Mouse (Mus musculus): ENCODE measurements around the gene Npm1. TPM values are rescaled to one million over a fixed set of nuclear protein-coding genes. Genes with fewer than 3 reads are reported as not detected.

Npm1 gene
- polyA plus RNA-seq, 1 experiment from 2014 or later = 467 TPM

DNA sequence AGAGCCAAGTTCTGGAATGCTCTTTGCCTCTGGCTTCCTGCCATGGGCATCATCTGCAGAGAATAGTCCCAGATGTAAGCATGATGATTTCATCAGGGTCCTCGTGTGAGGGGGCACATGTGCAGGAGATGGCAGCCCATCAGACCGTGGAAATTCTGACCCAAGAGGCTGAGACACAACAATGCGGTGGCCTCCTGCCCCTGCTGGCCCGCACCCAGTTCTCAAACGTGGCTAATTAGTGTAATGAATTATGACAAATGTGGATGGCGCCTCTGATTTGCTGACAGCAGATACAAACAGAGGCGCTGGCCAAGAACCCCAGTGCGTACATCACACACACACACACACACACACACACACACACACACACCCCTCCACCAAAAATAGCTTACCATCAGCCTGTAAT, 58.1 kb downstream of the Npm1 start:
- ATAC-seq (replicated peaks; ENCODE audit: extremely low read depth, insufficient read depth, low FRiP score) = peak; percentile 50
- 42% methylated on average over 8 of the region's 8 CpGs for whole genome bisulfite sequencing
- no peaks in the 10 kb centered on the region for H3K36me3 ChIP-seq (ENCODE audit: control insufficient read depth, insufficient read depth)

DNA sequence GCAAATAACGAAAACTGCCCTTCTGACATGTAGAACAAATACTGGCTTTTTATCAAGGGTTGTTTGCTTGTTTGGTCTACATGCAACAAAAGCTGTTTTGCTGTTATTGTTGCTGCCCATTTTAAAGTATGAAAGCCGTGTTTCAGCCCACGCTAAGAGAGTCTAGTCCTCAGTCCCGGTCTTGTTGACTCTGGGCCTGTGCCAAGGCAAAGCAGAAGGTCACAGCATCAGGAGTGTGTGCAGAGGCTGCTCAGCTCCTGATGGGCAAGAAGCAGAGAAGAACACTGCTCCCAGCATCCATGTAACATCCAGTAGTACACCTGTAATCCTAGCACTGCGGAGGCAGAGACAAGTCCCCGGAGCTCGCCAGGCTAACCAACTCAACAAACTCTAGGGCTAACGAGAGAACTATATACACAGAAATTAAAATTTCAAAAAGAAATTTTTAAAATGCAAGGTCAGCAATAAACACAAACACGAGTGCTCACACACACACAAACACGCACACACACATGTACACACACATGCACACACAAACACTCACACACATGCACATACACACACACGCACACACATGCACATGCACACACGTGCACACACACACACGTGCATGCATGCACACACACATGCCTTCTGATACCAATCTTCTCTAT, 59.6 kb downstream of the Npm1 start:
- Histone ChIP-seq H3K9me3 (replicated peaks; ENCODE audit: control insufficient read depth, low read length) (no peaks in the 10 kb centered on the region), H3K27me3 (ENCODE audit: control insufficient read depth, insufficient read depth, low read length) (no peaks in the 10 kb centered on the region), H3K9ac (ENCODE audit: low read length) (no peak overlapping the region), H3K27ac (ENCODE audit: low read length) (no peak overlapping the region), H3K4me3 (ENCODE audit: low read length) (no peak overlapping the region), H3K4me1 (ENCODE audit: control insufficient read depth, insufficient read depth, low read length) (peaks cover 17% of the 10 kb centered on the region), H3K36me3 (ENCODE audit: control insufficient read depth, insufficient read depth) (no peaks in the 10 kb centered on the region), H3K4me2 (ENCODE audit: low read depth, low read length) (no peak overlapping the region)
- no peak for ATAC-seq (replicated peaks; ENCODE audit: extremely low read depth, insufficient read depth, low FRiP score)
- 75% methylated on average over 13 of the region's 13 CpGs for WGBS

More for the DNA sequence above, 58.1 kb downstream of the Npm1 start:
- H3K4me1 ChIP-seq (ENCODE audit: control insufficient read depth, insufficient read depth, low read length) = peaks cover 17% of the 10 kb centered on the region
- no peak overlapping the region for H3K9ac ChIP-seq (ENCODE audit: low read length)
- H3K27me3 ChIP-seq (ENCODE audit: control insufficient read depth, insufficient read depth, low read length) = no peaks in the 10 kb centered on the region
- H3K27ac ChIP-seq (ENCODE audit: low read length) = 0 out of 2 replicates have a peak overlapping the region, but pooled peaks have one; percentile 19
- no peak overlapping the region for H3K4me2 ChIP-seq (ENCODE audit: low read depth, low read length)
- H3K4me3 ChIP-seq (ENCODE audit: low read length) = no peak overlapping the region
- no peaks in the 10 kb centered on the region for H3K9me3 ChIP-seq (replicated peaks; ENCODE audit: control insufficient read depth, low read length)

Other genes with a start within 250 kb of the Npm1 start
- 9.2 and 11.5 TPM in 2 replicates for gene Fgf18, start 15.8 kb downstream of the Npm1 start, polyA plus RNA-seq (2015; fragmentation: Nextera tagmentation; extraction: Ambion mirVana)
- gene Tlx3, start 40.4 kb upstream of the Npm1 start, polyA plus RNA-seq (2015; fragmentation: Nextera tagmentation; extraction: Ambion mirVana) = not detected in 2 replicates
- gene Gm12117, start 113.5 kb upstream of the Npm1 start, polyA plus RNA-seq (2015; fragmentation: Nextera tagmentation; extraction: Ambion mirVana) = not detected in 2 replicates